Mouse (Mus musculus) splenic B cell, adult 2 months (primary cell): Measurements from ENCODE around the gene Shtn1.

Experiments used
- DNase-seq: peaks from one replicate; pipeline ENCODE4 v3.0.0-alpha.2; 2011; ENCODE audit warnings: low read depth, low spot score
- H3K27me3 ChIP-seq: 2 replicates; pipeline ENCODE4 v1.6.1; 2012; ENCODE audit warnings: mild to moderate bottlenecking, low read length, moderate library complexity, mixed read lengths; ENCODE audit not compliant: control insufficient read depth, poor library complexity, insufficient read depth, severe bottlenecking
- H3K36me3 ChIP-seq: 2 replicates; pipeline ENCODE4 v1.6.1; 2012; ENCODE audit warnings: mild to moderate bottlenecking, low read length, moderate library complexity, mixed read lengths; ENCODE audit not compliant: control insufficient read depth, poor library complexity, insufficient read depth, severe bottlenecking

The Shtn1 gene

DNA sequence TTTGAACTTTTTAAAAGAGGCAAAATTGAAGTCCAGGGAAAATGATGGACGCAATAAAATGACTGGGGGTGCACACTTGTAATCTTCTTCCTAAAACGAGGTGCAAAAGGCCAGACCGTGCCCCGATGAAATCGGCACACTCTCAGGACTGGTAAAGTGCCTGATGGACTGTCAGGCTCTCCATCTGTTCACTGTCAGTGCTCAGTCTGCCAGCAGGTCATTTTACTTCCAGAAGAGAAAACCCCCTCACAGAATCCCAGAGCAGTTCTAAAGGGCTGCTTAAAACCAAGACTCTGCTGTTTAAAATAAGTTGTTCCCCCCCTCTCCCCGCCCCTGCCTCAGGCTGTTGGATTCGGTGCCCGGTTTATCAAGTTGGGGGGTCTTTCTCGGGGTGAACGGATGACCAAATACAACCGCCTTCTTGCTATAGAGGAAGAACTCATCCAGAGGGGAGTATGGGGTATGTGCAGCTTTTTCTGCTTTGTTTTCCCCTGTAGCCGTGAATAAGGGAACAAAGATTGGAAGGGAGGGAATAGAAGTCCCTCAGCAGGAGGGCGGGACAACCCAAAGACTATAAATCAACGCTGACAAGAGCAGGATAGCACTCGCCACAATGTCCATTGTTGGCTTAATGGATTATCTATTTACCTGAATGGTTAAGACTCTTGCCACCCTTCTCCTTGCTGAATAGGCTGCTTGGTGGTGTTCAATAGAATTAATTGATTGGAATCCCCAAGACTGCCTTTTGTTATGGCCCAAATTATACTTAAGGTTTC lies 107.0 kb downstream of the Shtn1 start:
- Histone ChIP-seq H3K36me3 (no peaks in the 10 kb centered on the region), H3K27me3 (no peaks in the 10 kb centered on the region)
- no peak for DNase-seq

DNA sequence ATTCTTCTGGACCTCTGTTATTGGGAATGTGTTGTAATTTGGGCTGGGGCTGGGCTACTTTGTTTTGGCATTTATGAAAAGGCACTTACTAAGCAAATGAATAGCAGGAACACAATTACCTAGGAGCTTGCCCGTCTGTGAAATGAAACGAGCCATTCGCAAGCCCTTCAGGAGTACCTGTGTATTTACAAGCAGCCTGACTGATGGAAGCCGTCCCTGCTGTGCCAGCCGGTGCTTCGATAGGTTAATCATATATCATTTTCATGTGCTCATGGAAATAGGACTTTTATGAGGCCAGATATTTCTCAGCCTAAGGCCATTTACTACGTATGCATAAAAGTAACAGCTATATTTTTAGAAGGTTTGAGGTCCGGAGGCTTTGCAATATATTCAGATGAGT lies 112.9 kb downstream of the Shtn1 start:
- Histone ChIP-seq H3K36me3 (no peaks in the 10 kb centered on the region), H3K27me3 (no peaks in the 10 kb centered on the region)
- DNase-seq = no peak

DNA sequence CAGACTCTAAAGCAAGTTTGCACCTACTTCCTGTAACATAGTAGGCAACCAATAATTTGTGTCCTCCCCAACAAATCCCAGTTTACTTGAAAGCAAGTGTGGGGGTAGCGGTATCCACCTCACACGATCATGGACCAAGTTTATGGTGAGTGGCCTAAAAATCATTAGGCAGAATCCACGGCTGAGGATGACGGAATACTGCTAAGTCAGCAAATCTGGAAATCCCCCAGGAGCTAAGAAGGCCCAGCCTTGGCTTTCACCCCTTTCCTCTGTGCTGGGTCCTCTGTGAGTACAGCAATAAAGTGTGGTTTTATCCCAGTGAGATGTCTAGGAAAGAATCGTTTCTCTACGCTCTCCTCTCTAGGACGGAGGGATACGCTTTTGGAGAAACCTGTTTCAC lies 121.1 kb downstream of the Shtn1 start:
- Histone ChIP-seq H3K36me3 (no peaks in the 10 kb centered on the region), H3K27me3 (no peaks in the 10 kb centered on the region)
- no peak for DNase-seq

DNA sequence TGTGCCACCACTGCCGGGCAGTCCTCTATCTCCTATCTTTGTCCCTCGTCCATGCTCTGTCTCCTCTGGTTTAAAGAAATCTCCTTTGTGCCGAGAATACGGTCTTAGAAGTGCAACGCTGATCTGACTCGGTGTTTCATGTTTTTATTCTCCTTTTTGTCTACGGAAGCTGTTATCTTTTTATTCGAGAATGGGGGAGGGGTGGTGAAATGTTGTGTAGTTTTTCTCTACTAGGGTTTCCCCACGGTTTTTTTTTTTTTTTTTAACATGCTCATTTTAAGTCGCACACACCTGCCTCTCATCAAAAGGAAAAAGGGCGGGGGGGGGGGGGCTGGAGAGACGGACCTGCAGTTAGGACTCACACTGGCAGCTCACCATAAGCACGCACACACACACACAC lies 123.7 kb downstream of the Shtn1 start:
- Histone ChIP-seq H3K36me3 (no peaks in the 10 kb centered on the region), H3K27me3 (no peaks in the 10 kb centered on the region)
- no peak for DNase-seq

DNA sequence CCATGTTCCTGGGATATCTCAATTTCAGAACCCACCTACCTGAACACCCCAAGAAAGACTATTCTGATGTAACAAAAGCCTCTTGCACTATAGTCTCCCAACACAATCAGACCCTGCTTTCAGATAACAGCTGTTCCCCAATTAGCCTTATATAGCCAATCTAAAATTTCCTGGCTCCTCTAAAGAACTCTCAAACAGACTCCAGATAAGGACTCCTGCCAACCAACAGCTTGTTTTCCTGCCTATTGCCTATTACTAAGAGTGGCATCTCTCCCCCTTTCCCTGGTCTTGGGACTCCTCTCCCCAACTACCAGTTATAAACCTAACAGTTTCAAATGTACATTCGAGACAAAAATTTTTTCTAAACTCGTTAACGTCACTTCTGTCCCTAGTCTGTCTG lies 124.4 kb downstream of the Shtn1 start:
- Histone ChIP-seq H3K27me3 (no peaks in the 10 kb centered on the region), H3K36me3 (no peaks in the 10 kb centered on the region)
- DNase-seq = no peak

DNA sequence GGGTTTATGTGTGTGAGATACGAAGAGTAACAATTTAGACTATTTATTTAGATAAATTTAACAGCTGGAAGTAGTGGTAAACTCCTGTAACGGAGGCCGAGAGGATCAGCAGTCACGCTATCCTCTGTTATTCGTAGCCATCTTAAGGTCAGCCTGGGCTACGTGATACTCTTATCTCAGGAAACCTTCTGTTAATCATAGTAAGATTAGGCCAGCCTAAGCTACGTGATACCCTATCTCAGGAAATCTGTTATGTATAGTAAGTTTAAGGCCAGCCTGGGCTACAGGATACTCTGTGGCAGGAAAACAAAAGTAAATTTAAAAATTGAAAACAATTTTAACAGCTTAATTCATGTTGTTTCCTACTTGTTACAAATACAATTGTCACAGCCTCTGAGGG lies 129.9 kb downstream of the Shtn1 start:
- H3K36me3 ChIP-seq = no peaks in the 10 kb centered on the region
- no peak for DNase-seq
- H3K27me3 ChIP-seq = no peaks in the 10 kb centered on the region

DNA sequence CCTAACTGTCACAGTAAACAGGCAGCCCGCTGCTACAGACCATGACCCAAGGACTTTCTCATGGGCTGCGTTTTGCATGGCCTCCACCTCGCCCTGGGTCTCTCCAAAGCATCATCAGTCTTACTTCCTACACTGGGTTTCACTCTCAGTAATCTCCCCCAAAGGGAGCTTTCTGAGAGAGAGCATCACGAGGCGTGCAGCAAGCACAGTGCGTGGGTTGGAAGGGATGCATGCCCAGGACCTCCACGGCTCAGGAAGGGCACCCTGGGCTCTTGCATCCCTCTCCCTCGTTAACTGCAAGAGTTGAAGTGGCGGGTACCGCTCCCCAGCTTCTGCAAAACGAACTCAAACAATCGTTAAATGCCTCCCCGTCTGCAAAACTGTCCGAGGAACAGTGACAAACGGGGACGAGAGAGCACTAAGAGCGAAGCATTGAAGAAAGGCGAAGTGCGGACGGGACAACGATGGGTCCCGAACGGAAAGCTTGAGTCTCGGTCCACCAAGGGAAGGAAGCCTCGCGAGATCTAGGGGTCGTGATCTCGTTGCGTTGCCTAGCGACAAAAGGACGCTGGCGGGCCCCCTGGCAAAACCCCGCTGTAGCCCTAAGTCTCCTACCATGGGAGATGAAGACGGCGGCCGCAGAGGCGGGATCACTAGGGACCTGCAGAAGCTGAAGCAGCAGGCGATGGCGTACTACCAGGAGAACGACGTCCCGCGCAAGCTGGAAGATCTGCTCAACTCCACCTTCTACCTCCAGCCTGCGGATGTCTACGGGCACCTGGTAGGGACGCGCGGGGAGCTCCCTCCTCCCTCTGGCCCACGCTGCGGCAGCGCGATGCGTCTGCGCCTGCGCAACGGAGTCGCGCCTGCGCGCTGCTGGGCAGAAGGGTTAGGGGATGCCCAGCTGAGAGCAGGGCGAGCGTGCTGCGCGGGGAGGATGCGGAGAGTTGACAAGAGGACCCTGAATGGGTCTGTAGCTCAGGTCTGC lies 132.8 kb downstream of the Shtn1 start, which contains the start of the genes Eno4 and Hspa12a:
Gene Eno4, plus strand, starts transcription at position 585 of the 988 bp plus-strand sequence.
Gene Hspa12a, minus strand, starts transcription at position 814 of the 988 bp plus-strand sequence.
- Histone ChIP-seq H3K36me3 (no peaks in the 10 kb centered on the region), H3K27me3 (no peaks in the 10 kb centered on the region)
- peak; percentile 94 for DNase-seq

DNA sequence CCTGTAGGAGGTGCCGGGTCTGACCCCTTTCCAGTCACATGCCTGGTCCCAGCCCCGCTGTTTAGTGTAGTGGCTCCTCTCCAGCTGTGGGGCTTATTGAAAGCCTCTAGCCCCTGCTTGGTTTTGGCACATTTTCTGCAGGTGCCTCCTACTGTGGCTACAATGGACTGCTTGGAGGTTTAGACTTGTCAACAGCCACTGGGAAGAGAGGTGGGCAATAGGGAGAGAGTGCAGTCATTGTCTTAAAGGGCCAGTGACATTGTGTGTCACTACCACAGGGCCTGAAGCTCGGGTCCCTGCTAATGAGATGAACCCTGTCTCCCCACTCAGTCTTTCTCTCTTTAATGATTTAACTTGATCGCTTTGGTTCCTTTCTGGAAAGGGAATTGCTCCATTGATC lies 142.8 kb downstream of the Shtn1 start:
- Histone ChIP-seq H3K36me3 (no peaks in the 10 kb centered on the region), H3K27me3 (no peaks in the 10 kb centered on the region)
- DNase-seq = no peak

DNA sequence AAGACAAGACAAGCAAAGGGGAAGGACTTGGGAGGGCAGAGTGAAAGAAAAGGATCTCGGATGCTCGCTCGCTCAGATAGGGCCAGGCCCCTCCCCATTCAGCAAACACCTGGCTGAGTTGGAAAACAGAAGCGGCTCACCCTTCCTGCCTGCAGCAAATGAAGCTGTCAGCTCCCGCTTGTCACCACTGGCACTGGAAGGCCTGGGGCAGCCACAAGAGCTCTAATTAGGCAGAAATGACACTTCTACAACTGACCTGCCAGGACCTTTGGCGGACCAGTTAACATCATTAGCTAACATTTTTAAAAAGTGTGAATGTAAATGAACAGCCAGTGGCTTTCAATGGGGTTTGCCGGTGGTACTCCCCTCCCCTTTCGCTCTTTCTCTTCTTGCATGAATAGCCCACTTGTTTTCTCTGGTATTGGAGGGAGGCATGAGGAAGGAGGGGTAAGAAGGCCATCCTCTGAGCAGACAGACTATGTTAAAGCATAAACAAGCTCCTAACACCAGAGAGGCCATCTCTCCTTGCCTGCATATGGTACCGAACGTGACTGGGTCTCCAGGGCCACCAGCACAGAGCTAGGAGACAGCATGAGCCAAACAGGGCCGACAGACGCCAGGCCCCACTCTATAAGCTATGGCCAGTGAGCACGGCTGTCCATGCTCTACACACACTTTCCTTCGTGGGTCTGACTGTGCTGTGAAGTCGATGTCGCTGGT lies 144.7 kb downstream of the Shtn1 start:
- no peaks in the 10 kb centered on the region for H3K27me3 ChIP-seq
- no peak for DNase-seq
- H3K36me3 ChIP-seq = no peaks in the 10 kb centered on the region
